Mouse (Mus musculus) heart, adult 2 months (tissue): ENCODE results near the gene Krtap10-4. TPM values are rescaled to one million over a fixed set of nuclear protein-coding genes. Genes with fewer than 3 reads are reported as not detected.

ENCODE experiments used
- DNase-seq, 2 experiments: peaks; one replicate each; pipeline ENCODE4 v3.0.0; 2021
- H3K27ac ChIP-seq: fragments of 200-600 bp; 2 replicates; pipeline ENCODE4 v1.8.1; 2022
- H3K27me3 ChIP-seq: fragments of 200-500 bp; 2 replicates; pipeline ENCODE4 v1.6.1; 2012; ENCODE audit warnings: mild to moderate bottlenecking, low read length, inconsistent platforms, mixed read lengths; ENCODE audit not compliant: control insufficient read depth, insufficient read depth
- H3K36me3 ChIP-seq: fragments of 200-500 bp; 2 replicates; pipeline ENCODE4 v1.6.1; 2012; ENCODE audit warnings: low read length, inconsistent platforms; ENCODE audit not compliant: control insufficient read depth, insufficient read depth
- H3K4me1 ChIP-seq: fragments of 200-500 bp; 2 replicates; pipeline ENCODE4 v1.6.1; 2011; ENCODE audit warnings: low read length; ENCODE audit not compliant: control insufficient read depth, insufficient read depth
- H3K4me3 ChIP-seq: fragments of 200-600 bp; 2 replicates; pipeline ENCODE4 v1.8.1; 2022
- H3K79me2 ChIP-seq: fragments of 200-500 bp; replicated peaks from 2 replicates; pipeline ENCODE4 v1.6.1; 2012; ENCODE audit warnings: mild to moderate bottlenecking, inconsistent platforms, low read length, moderate library complexity, mixed read lengths; ENCODE audit not compliant: control insufficient read depth, insufficient read depth
- H3K9ac ChIP-seq: fragments of 200-500 bp; 2 replicates; pipeline ENCODE4 v1.6.1; 2012; ENCODE audit warnings: low read depth, mild to moderate bottlenecking, control low read depth, inconsistent platforms, low read length, mixed read lengths
- CTCF ChIP-seq: fragments of 200-600 bp; IDR thresholded peaks from 2 replicates; pipeline ENCODE4 v1.8.1; 2022; ENCODE audit warnings: antibody characterized with exemption, mild to moderate bottlenecking, moderate library complexity
- EP300 ChIP-seq: fragments of 200-500 bp; IDR thresholded peaks from 2 replicates; pipeline ENCODE4 v1.6.1; 2011; ENCODE audit warnings: low read depth, low read length, control low read depth; ENCODE audit not compliant: insufficient read depth
- POLR2A ChIP-seq: fragments of 200-500 bp; IDR thresholded peaks from 2 replicates; pipeline ENCODE4 v1.6.1; 2011; ENCODE audit warnings: mild to moderate bottlenecking, low read depth, low read length, control low read depth; ENCODE audit not compliant: insufficient read depth
- WGBS: fragments of 180-500 bp; shearing (Covaris S2); methylation state at CpG from one replicate; pipeline ENCODE4 v1.1.7; 2018; 5-methylcytosine and 5-hydroxymethylcytosine counted together
- intact Hi-C: fragments of 180-260 bp; cut with DNase I; formaldehyde crosslinking; loops from one replicate; pipeline ENCODE4 v1.15.1; 2025
- long read RNA-seq: library from polyadenylated mRNA; stranded (forward); transcript quantifications from one replicate; pipeline ENCODE4 v2.0.0, GENCODE M21; 2021
- polyA plus RNA-seq: library from polyadenylated mRNA; depleted of rRNA; stranded (reverse); fragments of >200 nt; gene quantifications from 2 replicates; pipeline ENCODE4 v1.2.3, GENCODE M21; 2012; rRNA removed
- total RNA-seq, 2 experiments: library from RNA; stranded (reverse); gene quantifications; 2 replicates each; pipeline ENCODE4 v1.2.3; 2021

Krtap10-4 gene
- total RNA-seq (not detected), polyA plus RNA-seq (not detected in 2 replicates)
- long read RNA-seq: 0 reads

GRCm38 (mm10) chr10:77826951-77827350, at the start of gene Krtap10-4:
Krtap10-4 (minus strand) TSS chr10:77827095.
- TF ChIP-seq EP300: no peak
- no peak for TF ChIP-seq POLR2A
- TF ChIP-seq CTCF: no peak
- Histone ChIP-seq H3K36me3 (no peaks in the 10 kb centered on the region), H3K27ac (no peak within 1 kb of the TSS), H3K9ac (no peak within 1 kb of the TSS), H3K4me3 (no peak within 1 kb of the TSS), H3K79me2 (no peaks in the 10 kb centered on the region), H3K27me3 (no peaks in the 10 kb centered on the region), H3K4me1 (no peaks in the 10 kb centered on the region)
- DNase-seq: no peak
- 57% methylated on average over 6 of the region's 6 CpGs for WGBS
- intact Hi-C loops: no loop called here

- 73% methylated on average over 7 of the region's 7 CpGs for whole genome bisulfite sequencing
- H3K4me1 ChIP-seq: no peaks in the 10 kb centered on the region
- no peak for TF ChIP-seq EP300
- no peak for TF ChIP-seq POLR2A
- no peak for TF ChIP-seq CTCF
- no peaks in the 10 kb centered on the region for H3K27me3 ChIP-seq
- H3K4me3 ChIP-seq: no peak overlapping the region
- DNase-seq: no peak
- no peaks in the 10 kb centered on the region for H3K36me3 ChIP-seq
- no peak overlapping the region for H3K9ac ChIP-seq
- H3K79me2 ChIP-seq: no peaks in the 10 kb centered on the region
- intact Hi-C loops: no loop called here
- H3K27ac ChIP-seq: no peak overlapping the region
These were observed 42.8 kb upstream of the Krtap10-4 start for GRCm38 (mm10) chr10:77869651-77870050.

DNA sequence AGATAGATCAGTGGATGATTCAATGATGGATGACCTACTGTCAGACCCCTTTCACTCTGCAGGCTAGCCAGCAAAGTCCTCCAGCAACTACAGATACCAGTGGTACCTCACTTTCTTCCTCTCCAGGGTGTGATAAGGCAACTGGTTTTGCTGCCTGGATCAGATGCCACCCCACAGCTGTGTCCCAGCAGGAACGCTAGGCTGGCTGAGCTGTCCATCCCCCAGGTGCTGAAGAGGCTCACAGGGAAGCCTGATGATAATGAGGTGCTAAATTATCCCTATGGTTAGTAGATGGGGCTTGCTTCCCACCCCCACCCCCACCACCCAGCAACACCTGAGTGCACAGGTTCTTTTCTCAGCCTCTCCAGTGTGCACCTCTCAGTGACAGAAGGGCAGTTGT, 40.7 kb upstream of the Krtap10-4 start:
- 0% methylated on average over 1 of the region's 1 CpGs for WGBS
- no peak for DNase-seq

DNA sequence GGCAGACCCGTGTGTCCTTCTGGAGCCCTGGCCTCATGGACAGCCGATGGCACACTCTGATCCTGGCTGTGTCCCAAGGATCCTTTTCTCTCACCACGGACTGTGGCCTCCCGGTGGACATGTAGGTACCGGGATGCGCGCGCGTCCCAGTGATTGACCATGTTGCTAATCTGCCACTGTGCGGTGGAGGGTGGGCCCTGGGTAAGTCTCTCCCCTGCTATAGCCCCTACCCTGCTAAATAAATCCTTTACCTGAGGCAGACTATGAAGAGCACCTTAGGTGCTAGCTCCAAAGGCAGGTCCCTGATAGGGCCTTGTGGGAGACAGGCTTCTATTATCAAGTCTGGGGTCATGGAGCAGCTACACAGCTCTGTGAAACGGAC, 37.9 kb upstream of the Krtap10-4 start:
- Histone ChIP-seq H3K79me2 (no peaks in the 10 kb centered on the region), H3K4me1 (no peaks in the 10 kb centered on the region), H3K27ac (no peak overlapping the region), H3K36me3 (no peaks in the 10 kb centered on the region), H3K9ac (no peak overlapping the region), H3K27me3 (no peaks in the 10 kb centered on the region), H3K4me3 (no peak overlapping the region)
- intact Hi-C loops: no loop called here
- 32% methylated on average over 11 of the region's 11 CpGs for WGBS
- no peak for TF ChIP-seq POLR2A
- TF ChIP-seq EP300: no peak
- no peak for TF ChIP-seq CTCF
- no peak for DNase-seq

More for the DNA sequence above, 40.7 kb upstream of the Krtap10-4 start:
- TF ChIP-seq CTCF (no peak), POLR2A (no peak), EP300 (no peak)
- intact Hi-C loops: no loop called here
- Histone ChIP-seq H3K27ac (no peak overlapping the region), H3K27me3 (no peaks in the 10 kb centered on the region), H3K36me3 (no peaks in the 10 kb centered on the region), H3K4me3 (no peak overlapping the region), H3K9ac (no peak overlapping the region), H3K79me2 (no peaks in the 10 kb centered on the region), H3K4me1 (no peaks in the 10 kb centered on the region)

DNA sequence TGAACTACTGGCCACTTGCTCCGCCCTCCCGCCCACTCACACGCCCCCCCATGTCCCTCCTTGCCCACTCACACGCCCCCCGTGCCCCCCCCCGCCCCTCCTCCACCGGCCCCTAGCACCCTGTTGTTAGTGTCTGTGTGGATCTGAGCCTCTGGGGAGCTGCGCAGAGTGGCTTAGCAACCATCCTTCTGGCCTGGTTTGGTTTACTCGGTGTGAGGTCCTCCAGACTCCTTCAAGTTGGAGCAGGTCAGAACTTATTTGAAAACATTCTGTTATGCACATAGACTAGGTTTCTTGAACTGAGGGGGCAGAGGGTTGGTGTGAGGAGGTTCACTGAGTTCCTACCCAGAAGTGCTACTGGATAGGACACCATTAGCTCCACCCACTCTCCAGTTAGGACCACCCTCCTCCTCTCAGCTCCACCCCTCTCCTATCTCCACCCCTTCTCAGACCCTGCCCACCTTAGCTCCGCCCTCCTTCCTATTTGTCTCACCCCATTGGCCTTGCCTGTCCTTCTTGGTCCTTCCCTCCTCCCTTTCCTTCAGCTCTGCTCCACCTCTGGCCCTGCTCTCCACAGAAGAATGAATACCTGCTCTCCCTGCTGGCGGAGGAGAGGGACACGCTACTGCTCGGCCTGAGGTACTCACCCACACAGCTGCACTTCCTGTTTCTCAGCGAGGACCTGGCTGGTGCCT, 37.3 kb upstream of the Krtap10-4 start:
- DNase-seq: peak in 1 of 2 experiments; percentile 10
- no peaks in the 10 kb centered on the region for H3K4me1 ChIP-seq
- H3K79me2 ChIP-seq: no peaks in the 10 kb centered on the region
- 33% methylated on average over 14 of the region's 14 CpGs for WGBS
- no peak for TF ChIP-seq CTCF
- TF ChIP-seq EP300: no peak
- no peak for TF ChIP-seq POLR2A
- H3K27ac ChIP-seq: no peak overlapping the region
- no peak overlapping the region for H3K9ac ChIP-seq
- H3K4me3 ChIP-seq: no peak overlapping the region
- H3K27me3 ChIP-seq: no peaks in the 10 kb centered on the region
- intact Hi-C loops: no loop called here
- H3K36me3 ChIP-seq: no peaks in the 10 kb centered on the region

DNA sequence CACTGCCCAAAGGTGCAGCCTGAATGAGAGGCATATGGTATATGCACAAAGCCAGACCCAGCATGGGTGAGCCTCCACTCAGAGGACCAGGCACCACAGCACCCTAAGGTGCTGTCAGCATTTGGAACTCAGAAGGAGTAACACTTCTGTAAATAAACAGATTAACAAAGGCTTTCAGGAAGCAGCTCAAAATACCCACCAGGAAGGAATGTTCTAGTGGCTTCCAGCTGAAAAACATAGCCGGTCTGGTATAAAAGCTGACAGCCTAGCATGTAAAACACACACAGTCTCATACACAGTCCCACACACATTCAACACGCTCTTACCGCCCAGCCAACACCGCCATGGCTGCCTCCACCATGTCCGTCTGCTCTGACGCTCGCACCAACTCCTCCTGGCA, 34.8 kb upstream of the Krtap10-4 start, which contains the start of gene Gm3285:
Gene Gm3285 (plus strand): TSS at position 301 of the 400 bp plus-strand sequence.
- WGBS: 55% methylated on average over 7 of the region's 7 CpGs
- Histone ChIP-seq H3K27ac (no peak within 1 kb of the TSS), H3K79me2 (no peaks in the 10 kb centered on the region), H3K4me3 (no peak within 1 kb of the TSS), H3K36me3 (no peaks in the 10 kb centered on the region), H3K4me1 (no peaks in the 10 kb centered on the region), H3K9ac (no peak within 1 kb of the TSS), H3K27me3 (no peaks in the 10 kb centered on the region)
- intact Hi-C loops: no loop called here
- TF ChIP-seq CTCF (no peak), EP300 (no peak), POLR2A (no peak)
- DNase-seq: no peak
